Mouse (Mus musculus) heart, embryonic 14.5 days (tissue): Measurements from ENCODE around the gene Mrtfb. TPM values are rescaled to one million over a fixed set of nuclear protein-coding genes. Genes with fewer than 3 reads are reported as not detected.

Source experiments
- ATAC-seq: fragments of 200-750 bp; cut with Nextera tagmentation; 2 replicates; pipeline ENCODE4 v1.8.0; 2017; ENCODE audit warnings: low read depth, moderate TSS enrichment; ENCODE audit not compliant: insufficient number of reproducible peaks, insufficient read depth, low FRiP score
- H3K27ac ChIP-seq, 2 experiments: fragments of 200-500 bp in 1 of 2; fragments of 300-500 bp in 1 of 2; sonication (generic) in 1 of 2; replicated peaks in 1 of 2; 2 replicates each; pipeline ENCODE4 v1.5.1; 2012 to 2014; ENCODE audit warnings: low read depth in 2 of 2, low read length in 2 of 2, control low read depth in 1 of 2, mild to moderate bottlenecking in 1 of 2, mixed read lengths in 1 of 2; ENCODE audit not compliant: control insufficient read depth in 1 of 2, insufficient read depth in 1 of 2
- H3K27me3 ChIP-seq: fragments of 300-500 bp; sonication (generic); 2 replicates; pipeline ENCODE4 v1.6.1; 2014; ENCODE audit warnings: mild to moderate bottlenecking, low read length, control low read depth; ENCODE audit not compliant: control insufficient read depth, insufficient read depth
- H3K36me3 ChIP-seq: fragments of 300-500 bp; sonication (generic); 2 replicates; pipeline ENCODE4 v1.6.1; 2014; ENCODE audit warnings: mild to moderate bottlenecking, control low read depth, low read length, mixed read lengths; ENCODE audit not compliant: control insufficient read depth, insufficient read depth
- H3K4me1 ChIP-seq, 2 experiments: fragments of 200-500 bp in 1 of 2; fragments of 300-500 bp in 1 of 2; sonication (generic) in 1 of 2; 2 replicates each; pipeline ENCODE4 v1.6.1; 2012 to 2014; ENCODE audit warnings: low read length in 2 of 2, control low read depth in 1 of 2, mixed read lengths in 1 of 2; ENCODE audit not compliant: control insufficient read depth in 2 of 2, insufficient read depth in 2 of 2
- H3K4me2 ChIP-seq: fragments of 300-500 bp; sonication (generic); 2 replicates; pipeline ENCODE4 v1.6.1; 2014; ENCODE audit warnings: mild to moderate bottlenecking, low read length
- H3K4me3 ChIP-seq, 2 experiments: fragments of 200-500 bp in 1 of 2; fragments of 300-500 bp in 1 of 2; sonication (generic) in 1 of 2; 2 replicates each; pipeline ENCODE4 v1.5.1; 2012 to 2014; ENCODE audit warnings: low read length in 2 of 2, mild to moderate bottlenecking in 2 of 2, control low read depth in 1 of 2, low read depth in 1 of 2, moderate library complexity in 1 of 2; ENCODE audit not compliant: control insufficient read depth in 1 of 2, insufficient read depth in 1 of 2
- H3K9ac ChIP-seq: fragments of 300-500 bp; sonication (generic); 2 replicates; pipeline ENCODE4 v1.6.1; 2014; ENCODE audit warnings: mild to moderate bottlenecking, low read length
- H3K9me3 ChIP-seq: fragments of 300-500 bp; sonication (generic); 2 replicates; pipeline ENCODE4 v1.6.1; 2016; ENCODE audit warnings: low read length, control low read depth; ENCODE audit not compliant: control insufficient read depth
- WGBS: fragments of 180-500 bp; shearing (Covaris S2); extraction: QIAGEN DNeasy Blood & Tissue Kit; methylation state at CpG from one replicate; pipeline ENCODE4 v1.1.7; 2014; 5-methylcytosine and 5-hydroxymethylcytosine counted together
- polyA plus RNA-seq: library from polyadenylated mRNA; unstranded; fragments of >200 nt; fragmentation: Nextera tagmentation; extraction: Ambion mirVana; gene quantifications from 2 replicates; pipeline ENCODE4 v1.2.1, GENCODE M21; 2014

Mrtfb gene
- polyA plus RNA-seq, 1 experiment from 2014 or later, result 20.9 TPM

DNA sequence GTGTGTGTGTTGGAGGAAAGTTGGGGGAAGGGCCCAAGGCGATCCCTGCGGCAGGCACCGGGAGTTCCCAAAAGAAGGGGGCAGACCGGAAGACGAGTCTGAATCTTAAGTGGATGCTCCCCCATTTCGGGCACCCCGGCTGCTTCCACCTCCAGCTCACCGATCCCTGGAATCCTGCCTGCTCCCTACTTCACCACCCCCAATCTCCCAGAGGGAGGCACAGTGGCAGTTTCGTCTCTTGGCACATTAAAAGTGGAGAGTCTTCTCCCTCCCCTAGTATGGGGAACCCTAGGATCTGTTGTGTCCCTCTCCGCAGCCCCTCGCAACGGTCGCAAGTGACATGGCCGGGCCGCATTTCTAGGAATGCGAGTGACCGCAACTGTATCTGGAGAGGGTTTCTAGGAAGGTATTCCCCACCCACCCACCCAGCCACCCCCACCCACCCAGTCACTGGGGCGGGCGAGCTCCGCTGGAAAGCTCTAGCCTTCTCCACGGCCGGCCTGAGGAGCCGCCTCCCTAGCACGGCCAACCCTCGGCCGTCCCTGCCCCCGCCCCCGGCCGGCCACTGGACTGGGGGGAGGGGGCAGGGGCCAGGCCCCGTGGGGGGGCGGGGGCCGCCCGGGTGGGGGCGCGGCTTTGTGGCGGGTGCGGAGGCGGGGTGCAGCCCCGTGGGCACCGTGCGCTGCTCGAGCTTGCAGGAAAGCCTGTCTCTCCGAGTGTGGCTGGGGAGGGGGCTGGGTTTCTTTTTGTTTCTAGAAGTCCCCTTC lies 191.2 kb downstream of the Mrtfb start:
- Histone ChIP-seq H3K9ac (peak overlapping the region; percentile 89), H3K27me3 (no peaks in the 10 kb centered on the region; the same call in 1 of the 2 replicates), H3K9me3 (no peaks in the 10 kb centered on the region), H3K4me2 (peak overlapping the region; percentile 98), H3K4me3 (peak overlapping the region; percentile 80 to 88), H3K27ac (peak overlapping the region in 1 of 2 experiments; percentile 47; a peak in 2 of 4 replicates), H3K4me1 (peaks cover 12 to 16% of the 10 kb centered on the region in 2 experiments), H3K36me3 (no peaks in the 10 kb centered on the region)
- WGBS, result under 1% methylated on average over 30 of the region's 43 CpGs
- ATAC-seq, result peak; percentile 80

DNA sequence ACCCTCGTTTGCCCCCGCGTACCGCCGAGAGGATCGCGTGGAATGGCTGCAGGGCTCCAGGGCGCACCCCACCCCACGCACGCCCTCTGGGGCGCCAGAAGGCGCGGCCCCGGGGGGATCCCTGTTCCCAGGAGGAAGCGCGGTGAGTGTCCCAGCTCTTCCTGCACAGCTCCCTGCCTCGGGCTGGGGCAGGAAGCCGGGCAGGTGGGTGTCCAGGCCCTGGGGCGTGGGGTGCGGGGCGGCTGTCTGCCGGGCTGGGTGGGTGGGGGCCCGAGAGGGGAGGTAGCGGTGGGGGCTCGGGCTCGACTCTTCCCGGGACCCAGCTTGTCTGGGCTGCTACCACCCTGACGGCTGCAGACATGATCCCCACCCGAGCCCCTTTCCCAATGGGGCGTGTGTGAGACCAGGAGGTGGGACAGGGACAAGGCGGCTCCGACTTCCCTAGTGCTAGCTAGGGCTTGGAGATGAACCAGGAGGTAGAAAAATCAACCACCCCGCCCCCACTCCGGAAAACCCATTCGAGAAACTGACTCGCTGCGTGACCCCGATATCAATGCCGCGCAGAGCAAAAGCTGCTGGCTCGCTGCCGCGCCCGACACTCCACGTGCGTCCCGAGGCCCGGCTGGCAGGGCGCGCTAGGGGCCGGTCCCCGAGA lies 191.9 kb downstream of the Mrtfb start:
- peak; percentile 57 for ATAC-seq
- peaks cover 12 to 16% of the 10 kb centered on the region in 2 experiments for H3K4me1 ChIP-seq
- WGBS, result under 1% methylated on average over 52 of the region's 52 CpGs
- H3K4me3 ChIP-seq, result peak overlapping the region; percentile 80 to 88
- H3K9me3 ChIP-seq, result no peaks in the 10 kb centered on the region
- H3K36me3 ChIP-seq, result no peaks in the 10 kb centered on the region
- peak overlapping the region; percentile 89 for H3K9ac ChIP-seq
- peak overlapping the region in 1 of 2 experiments; percentile 37; a peak in 1 of 4 replicates for H3K27ac ChIP-seq
- peak overlapping the region; percentile 98 for H3K4me2 ChIP-seq
- no peaks in the 10 kb centered on the region; the same call in 1 of the 2 replicates for H3K27me3 ChIP-seq

GRCm38 (mm10) chr16:13448706-13449090 lies 192.4 kb downstream of the Mrtfb start:
- Histone ChIP-seq H3K4me2 (peak overlapping the region; percentile 98), H3K9ac (peak overlapping the region; percentile 89), H3K27ac (no peak overlapping the region), H3K4me1 (peaks cover 12 to 16% of the 10 kb centered on the region in 2 experiments), H3K9me3 (no peaks in the 10 kb centered on the region), H3K4me3 (peak overlapping the region; percentile 80 to 88), H3K36me3 (no peaks in the 10 kb centered on the region), H3K27me3 (no peaks in the 10 kb centered on the region; the same call in 1 of the 2 replicates)
- ATAC-seq, result no peak
- WGBS, result 26% methylated on average over 8 of the region's 8 CpGs

DNA sequence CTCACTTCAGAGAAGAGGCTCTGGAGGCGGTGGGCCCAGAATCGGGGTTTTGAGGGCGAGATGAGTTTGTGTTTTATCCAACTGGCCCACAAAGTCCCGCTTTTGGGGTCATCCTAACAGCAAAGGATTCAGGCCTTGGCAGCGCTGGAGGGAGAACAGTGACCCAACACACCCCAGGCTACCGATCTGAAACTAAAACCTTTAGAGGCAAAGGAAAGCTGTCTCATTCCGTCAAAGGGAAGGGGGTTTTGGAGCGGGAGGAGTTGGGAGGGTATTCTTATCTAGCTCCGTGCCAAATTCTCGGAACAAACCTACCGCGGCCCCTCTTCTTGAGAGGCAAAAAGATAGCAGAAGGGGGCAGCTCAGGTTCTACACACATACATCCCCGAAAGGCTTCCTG lies 193.2 kb downstream of the Mrtfb start:
- Histone ChIP-seq H3K27ac (no peak overlapping the region), H3K36me3 (no peaks in the 10 kb centered on the region), H3K4me3 (peak overlapping the region; percentile 18 to 88), H3K27me3 (no peaks in the 10 kb centered on the region; the same call in 1 of the 2 replicates), H3K4me1 (peaks cover 12 to 16% of the 10 kb centered on the region in 2 experiments), H3K9ac (peak overlapping the region; percentile 89), H3K4me2 (peak overlapping the region; percentile 98), H3K9me3 (no peaks in the 10 kb centered on the region)
- no peak for ATAC-seq
- WGBS, result 20% methylated on average over 13 of the region's 13 CpGs

DNA sequence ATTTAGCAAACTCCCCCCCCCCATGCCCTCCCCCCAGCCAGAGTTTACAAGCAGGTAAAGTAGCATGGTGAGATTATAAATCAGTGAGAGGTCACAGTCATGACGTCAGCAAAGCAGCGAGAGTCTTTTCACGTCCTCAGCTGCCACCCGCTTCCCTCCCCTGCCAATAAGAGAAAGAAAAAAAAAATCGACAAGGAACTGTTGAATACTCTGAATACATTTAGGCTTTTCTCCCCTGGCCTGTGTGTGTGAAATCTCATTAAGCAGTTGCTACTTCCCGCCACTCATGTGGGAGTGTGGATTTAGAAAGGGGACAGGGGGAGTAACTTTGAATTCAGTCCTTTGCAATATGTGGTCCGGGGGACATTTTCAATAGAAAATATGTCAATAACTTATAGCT lies 194.6 kb downstream of the Mrtfb start:
- Histone ChIP-seq H3K9me3 (no peaks in the 10 kb centered on the region), H3K9ac (no peak overlapping the region), H3K4me3 (no peak overlapping the region), H3K27ac (no peak overlapping the region), H3K4me2 (no peak overlapping the region), H3K36me3 (0 out of 2 replicates have a peak, but pooled peaks cover 3% of the 10 kb centered on the region), H3K27me3 (no peaks in the 10 kb centered on the region; the same call in 1 of the 2 replicates), H3K4me1 (peaks cover 12 to 16% of the 10 kb centered on the region in 2 experiments)
- 47% methylated on average over 7 of the region's 7 CpGs for WGBS
- ATAC-seq, result no peak

DNA sequence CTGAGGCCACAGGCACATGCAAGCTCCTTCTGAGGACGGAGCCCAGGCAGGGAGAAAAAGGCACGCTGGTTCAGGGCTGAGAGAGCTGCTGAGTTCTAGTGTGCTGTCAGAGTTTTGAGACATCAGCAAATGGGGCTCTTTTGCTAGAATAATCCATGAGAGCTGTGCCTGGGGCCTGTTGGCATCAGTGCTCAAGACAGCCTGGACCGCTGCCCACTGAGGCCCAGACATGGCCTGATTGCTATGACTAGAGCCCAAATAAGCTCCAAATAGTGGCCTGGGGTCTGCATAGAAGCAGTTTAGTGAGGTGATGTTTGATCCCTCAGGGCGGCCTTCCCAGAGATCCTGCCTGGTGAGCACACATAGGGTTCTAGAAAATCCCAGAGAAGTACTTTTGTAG lies 195.7 kb downstream of the Mrtfb start:
- 81% methylated on average over 4 of the region's 4 CpGs for WGBS
- Histone ChIP-seq H3K9me3 (no peaks in the 10 kb centered on the region), H3K4me3 (no peak overlapping the region), H3K27me3 (no peaks in the 10 kb centered on the region; the same call in 1 of the 2 replicates), H3K27ac (no peak overlapping the region), H3K9ac (no peak overlapping the region), H3K36me3 (0 out of 2 replicates have a peak, but pooled peaks cover 3% of the 10 kb centered on the region), H3K4me1 (peaks cover 4 to 12% of the 10 kb centered on the region in 2 experiments; a peak in 3 of 4 replicates), H3K4me2 (no peak overlapping the region)
- ATAC-seq, result no peak

DNA sequence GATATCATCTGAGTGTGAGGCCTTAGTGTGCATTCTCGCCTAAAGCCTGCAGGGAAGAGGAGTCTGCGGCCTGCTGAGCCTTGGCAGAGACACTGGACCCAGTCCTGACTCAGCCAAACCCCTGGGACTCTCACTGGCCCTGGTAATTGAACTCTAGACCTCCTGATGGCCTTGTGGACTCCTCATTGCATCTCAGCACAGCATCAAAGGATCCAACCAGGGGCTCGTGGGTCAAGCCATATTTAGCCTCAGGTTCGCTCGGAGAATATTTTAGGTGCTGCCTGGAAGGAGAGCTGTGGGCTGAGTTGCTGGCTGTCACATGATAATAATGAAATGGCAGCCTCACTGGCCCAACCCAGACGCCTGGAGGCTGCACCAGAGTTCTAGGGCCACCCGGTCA lies 196.4 kb downstream of the Mrtfb start:
- 76% methylated on average over 7 of the region's 7 CpGs for WGBS
- Histone ChIP-seq H3K4me3 (no peak overlapping the region), H3K27me3 (no peaks in the 10 kb centered on the region; the same call in 1 of the 2 replicates), H3K36me3 (0 out of 2 replicates have a peak, but pooled peaks cover 3% of the 10 kb centered on the region), H3K4me1 (peaks cover 4 to 12% of the 10 kb centered on the region in 2 experiments; a peak in 3 of 4 replicates), H3K9ac (no peak overlapping the region), H3K27ac (no peak overlapping the region), H3K9me3 (no peaks in the 10 kb centered on the region), H3K4me2 (no peak overlapping the region)
- no peak for ATAC-seq
